Mouse (Mus musculus): ENCODE results near the gene Fkrp. TPM values are rescaled to one million over a fixed set of nuclear protein-coding genes. Genes with fewer than 3 reads are reported as not detected.
A peak's percentile ranks its signal among the peaks of the same experiment; 100 is the strongest.

Fkrp gene
- polyA plus RNA-seq, 1 experiment: 21.9 TPM

DNA sequence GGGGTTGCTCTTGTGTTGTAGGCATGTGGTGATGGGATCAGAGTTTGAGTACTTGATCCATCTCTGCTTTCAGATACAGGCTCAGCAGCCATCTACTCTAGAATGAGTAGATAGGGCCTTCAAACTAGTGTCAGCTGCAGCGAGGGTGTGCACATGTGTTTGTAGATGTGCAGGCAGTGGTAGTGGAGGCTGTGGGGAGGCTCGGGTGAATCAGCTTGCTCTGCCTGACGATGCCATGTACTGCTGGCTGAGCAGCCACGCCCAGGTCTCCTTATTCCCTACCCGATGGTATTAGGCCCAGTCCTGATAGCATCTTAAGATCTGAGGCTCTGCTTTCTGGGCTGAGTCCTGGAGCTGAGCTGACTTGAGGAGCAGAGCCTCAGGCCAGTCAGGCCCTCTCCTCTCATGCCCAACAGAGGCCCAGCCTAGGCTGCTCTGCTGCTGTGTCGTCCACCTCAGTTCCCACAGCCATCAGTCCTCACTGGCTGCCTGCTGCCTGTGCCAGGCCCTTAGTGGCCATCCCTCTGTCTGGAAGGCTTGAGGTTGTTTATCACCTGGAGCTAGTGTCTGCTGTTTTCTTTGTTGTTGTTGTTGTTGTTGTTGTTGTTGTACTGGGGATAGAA lies 22.4 kb upstream of the Fkrp start:
- no peak overlapping the region for H3K27ac ChIP-seq (ENCODE audit: insufficient read depth, low read depth, low read length)
- TF ChIP-seq POLR2A (IDR thresholded peaks at IDR 0.05; ENCODE audit: borderline replicate concordance, low read depth, low read length) (no peak), CTCF (IDR thresholded peaks at IDR 0.05; ENCODE audit: low read depth, low read length) (no peak)
- no peak overlapping the region for H3K4me3 ChIP-seq (ENCODE audit: insufficient read depth, low read length)
- H3K4me1 ChIP-seq (ENCODE audit: control insufficient read depth, insufficient read depth, low read length): peaks cover 19% of the 10 kb centered on the region

DNA sequence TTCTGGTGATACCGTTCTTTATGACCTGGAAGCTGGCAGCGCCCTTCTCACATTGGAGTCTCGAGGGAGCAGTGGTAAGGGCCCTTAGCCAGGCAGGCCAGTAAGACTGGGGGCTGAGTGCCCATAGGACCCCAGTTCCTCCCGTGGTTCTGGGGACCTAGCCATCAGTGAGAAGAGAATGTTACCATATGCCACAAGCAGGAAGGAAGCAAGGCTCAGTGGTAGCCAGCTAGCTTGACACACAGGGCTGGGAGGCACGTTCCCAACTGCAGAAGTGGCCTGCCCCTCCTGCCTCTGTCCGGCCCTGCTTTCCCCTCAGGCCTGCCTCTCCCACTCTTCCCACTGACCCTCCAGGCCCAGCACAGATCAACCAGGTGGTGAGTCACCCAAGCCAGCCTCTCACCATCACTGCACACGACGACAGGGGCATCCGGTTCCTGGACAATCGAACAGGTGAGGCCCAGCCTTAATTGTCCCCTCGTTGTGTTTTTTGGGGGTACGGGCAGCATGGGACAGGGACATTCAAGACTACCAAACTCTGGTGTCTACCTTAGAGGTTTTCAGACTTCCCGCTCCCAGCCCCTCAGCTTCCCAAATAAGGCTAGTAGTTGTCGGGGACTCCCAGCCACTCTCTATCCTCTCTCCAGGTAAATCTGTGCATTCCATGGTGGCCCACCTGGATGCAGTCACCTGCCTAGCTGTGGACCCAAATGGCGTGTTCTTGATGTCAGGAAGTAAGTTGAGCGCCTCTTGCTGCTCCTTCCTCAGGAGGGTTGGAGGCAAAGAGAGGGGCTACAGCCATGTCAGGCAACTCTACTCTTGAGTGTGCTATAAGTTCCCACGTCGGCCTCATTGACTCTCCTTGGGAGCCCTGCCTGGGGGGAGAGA lies 21.6 kb upstream of the Fkrp start:
- Histone ChIP-seq H3K4me1 (ENCODE audit: control insufficient read depth, insufficient read depth, low read length) (peaks cover 17% of the 10 kb centered on the region), H3K27ac (ENCODE audit: insufficient read depth, low read depth, low read length) (no peak overlapping the region), H3K4me3 (ENCODE audit: insufficient read depth, low read length) (no peak overlapping the region)
- no peak for TF ChIP-seq CTCF (IDR thresholded peaks at IDR 0.05; ENCODE audit: low read depth, low read length)
- TF ChIP-seq POLR2A (IDR thresholded peaks at IDR 0.05; ENCODE audit: borderline replicate concordance, low read depth, low read length): no peak

DNA sequence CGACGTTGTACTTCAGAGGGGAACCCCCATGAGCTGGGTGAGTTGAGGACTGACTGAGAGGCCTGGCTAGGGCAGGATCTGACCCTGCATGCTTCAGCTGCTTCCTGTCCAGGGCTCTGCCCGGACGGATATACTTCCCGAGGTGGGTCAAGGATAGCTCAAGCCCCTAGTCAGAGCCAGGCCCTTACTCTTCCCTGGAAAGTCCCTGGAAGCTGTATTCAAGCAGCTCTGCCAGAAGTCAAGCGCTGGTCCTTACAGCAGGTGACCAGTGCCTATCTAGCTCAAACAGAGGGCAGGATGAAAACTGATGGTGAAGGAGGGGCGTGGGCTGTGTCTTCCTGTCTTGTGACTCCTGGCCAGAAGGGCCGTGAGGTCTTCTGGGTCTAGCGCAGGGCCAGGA lies 13.9 kb upstream of the Fkrp start:
- TF ChIP-seq POLR2A (IDR thresholded peaks at IDR 0.05; ENCODE audit: borderline replicate concordance, low read depth, low read length) (no peak), CTCF (IDR thresholded peaks at IDR 0.05; ENCODE audit: low read depth, low read length) (no peak)
- H3K27ac ChIP-seq (ENCODE audit: insufficient read depth, low read depth, low read length): no peak overlapping the region
- H3K4me3 ChIP-seq (ENCODE audit: insufficient read depth, low read length): no peak overlapping the region
- H3K4me1 ChIP-seq (ENCODE audit: control insufficient read depth, insufficient read depth, low read length): peaks cover 19% of the 10 kb centered on the region

- Histone ChIP-seq H3K27ac (ENCODE audit: insufficient read depth, low read depth, low read length) (peak overlapping the region; percentile 14; the same call in 1 of the 2 replicates), H3K4me3 (ENCODE audit: insufficient read depth, low read length) (no peak overlapping the region), H3K4me1 (ENCODE audit: control insufficient read depth, insufficient read depth, low read length) (peaks cover 29% of the 10 kb centered on the region)
- TF ChIP-seq POLR2A (IDR thresholded peaks at IDR 0.05; ENCODE audit: borderline replicate concordance, low read depth, low read length) (no peak), CTCF (IDR thresholded peaks at IDR 0.05; ENCODE audit: low read depth, low read length) (no peak)
Observed at GRCm38 (mm10) chr7:16827274-16827673, 10.7 kb upstream of the Fkrp start.

- no peak overlapping the region for H3K27ac ChIP-seq (ENCODE audit: insufficient read depth, low read depth, low read length)
- TF ChIP-seq CTCF (IDR thresholded peaks at IDR 0.05; ENCODE audit: low read depth, low read length): no peak
- no peak for TF ChIP-seq POLR2A (IDR thresholded peaks at IDR 0.05; ENCODE audit: borderline replicate concordance, low read depth, low read length)
- no peak overlapping the region for H3K4me3 ChIP-seq (ENCODE audit: insufficient read depth, low read length)
- H3K4me1 ChIP-seq (ENCODE audit: control insufficient read depth, insufficient read depth, low read length): peaks cover 36% of the 10 kb centered on the region
Observed at GRCm38 (mm10) chr7:16826571-16826970, 10.0 kb upstream of the Fkrp start.

DNA sequence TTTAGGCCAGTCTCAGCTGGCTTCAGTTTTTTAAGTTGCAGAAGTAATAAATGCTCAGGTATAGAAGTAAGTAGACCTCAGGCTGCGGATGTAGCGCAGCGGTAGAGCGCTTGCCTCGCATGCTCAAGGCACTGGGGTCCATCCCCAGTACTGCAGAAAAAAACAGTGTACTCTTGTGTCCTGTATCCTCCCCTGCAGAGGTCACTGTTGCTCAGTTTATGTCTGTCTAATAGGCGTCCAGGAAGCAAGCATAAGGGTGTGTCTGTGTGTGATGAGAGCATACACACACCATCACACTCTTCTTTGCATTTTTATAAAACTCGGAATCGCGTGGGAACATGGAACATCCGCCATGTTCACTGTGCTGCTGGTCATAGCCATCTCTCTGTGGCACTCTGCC lies 9.3 kb upstream of the Fkrp start:
- Histone ChIP-seq H3K27ac (ENCODE audit: insufficient read depth, low read depth, low read length) (no peak overlapping the region), H3K4me3 (ENCODE audit: insufficient read depth, low read length) (no peak overlapping the region), H3K4me1 (ENCODE audit: control insufficient read depth, insufficient read depth, low read length) (peaks cover 44% of the 10 kb centered on the region)
- TF ChIP-seq CTCF (IDR thresholded peaks at IDR 0.05; ENCODE audit: low read depth, low read length): peak; percentile 24; the same call in 1 of the 2 replicates
- TF ChIP-seq POLR2A (IDR thresholded peaks at IDR 0.05; ENCODE audit: borderline replicate concordance, low read depth, low read length): no peak

GRCm38 (mm10) chr7:16823734-16824133 lies 7.2 kb upstream of the Fkrp start:
- Histone ChIP-seq H3K4me3 (ENCODE audit: insufficient read depth, low read length) (no peak overlapping the region), H3K4me1 (ENCODE audit: control insufficient read depth, insufficient read depth, low read length) (peaks cover 60% of the 10 kb centered on the region), H3K27ac (ENCODE audit: insufficient read depth, low read depth, low read length) (no peak overlapping the region)
- TF ChIP-seq CTCF (IDR thresholded peaks at IDR 0.05; ENCODE audit: low read depth, low read length) (no peak), POLR2A (IDR thresholded peaks at IDR 0.05; ENCODE audit: borderline replicate concordance, low read depth, low read length) (no peak)

DNA sequence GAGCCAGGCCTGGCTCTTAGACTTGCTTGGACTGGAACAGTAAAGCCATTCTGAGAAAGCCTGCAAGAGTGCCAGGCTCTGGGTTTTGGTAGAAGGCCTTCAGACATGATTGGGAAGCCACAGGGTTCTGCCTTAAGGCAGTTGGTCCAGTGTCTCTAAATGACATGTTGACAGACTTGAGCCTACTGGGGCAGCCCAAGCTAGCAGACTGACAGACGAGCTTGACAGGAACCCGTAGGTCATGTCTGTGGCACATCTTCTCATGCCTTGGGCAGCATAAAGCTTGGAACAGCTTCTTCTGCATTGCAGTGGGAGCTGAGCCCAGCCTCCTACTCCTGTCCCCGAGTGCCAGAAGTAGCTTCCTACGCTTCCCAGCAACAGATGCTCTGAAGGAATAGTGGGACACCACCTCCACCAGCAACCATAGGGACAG lies 5.2 kb upstream of the Fkrp start:
- H3K4me1 ChIP-seq (ENCODE audit: control insufficient read depth, insufficient read depth, low read length): peaks cover 60% of the 10 kb centered on the region

DNA sequence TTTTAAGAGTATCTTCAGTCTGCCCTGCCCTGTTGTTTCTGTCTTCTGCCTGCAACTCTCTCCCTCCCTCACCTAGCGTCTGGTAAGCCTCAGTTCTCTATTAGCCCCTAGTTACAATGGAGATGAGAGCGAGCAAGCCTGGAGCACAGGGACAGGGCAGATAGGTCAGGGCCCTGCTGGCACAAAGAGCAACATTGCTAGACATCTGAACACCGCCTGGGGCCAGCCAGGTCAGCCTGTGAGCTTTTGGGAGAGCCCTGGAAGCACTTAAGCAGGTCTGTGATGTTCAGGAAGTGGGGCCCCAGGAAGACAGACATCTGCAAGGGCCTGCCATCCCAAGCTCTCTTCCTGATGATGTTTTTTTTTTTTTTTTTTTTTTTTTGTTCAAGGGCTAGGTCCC lies 4.6 kb upstream of the Fkrp start:
- no peak for TF ChIP-seq CTCF (IDR thresholded peaks at IDR 0.05; ENCODE audit: low read depth, low read length)
- TF ChIP-seq POLR2A (IDR thresholded peaks at IDR 0.05; ENCODE audit: borderline replicate concordance, low read depth, low read length): no peak
- peaks cover 56% of the 10 kb centered on the region for H3K4me1 ChIP-seq (ENCODE audit: control insufficient read depth, insufficient read depth, low read length)

More for the DNA sequence above, 5.2 kb upstream of the Fkrp start:
- Histone ChIP-seq H3K27ac (ENCODE audit: insufficient read depth, low read depth, low read length) (no peak overlapping the region), H3K4me3 (ENCODE audit: insufficient read depth, low read length) (no peak overlapping the region)
- TF ChIP-seq CTCF (IDR thresholded peaks at IDR 0.05; ENCODE audit: low read depth, low read length) (no peak), POLR2A (IDR thresholded peaks at IDR 0.05; ENCODE audit: borderline replicate concordance, low read depth, low read length) (no peak)

DNA sequence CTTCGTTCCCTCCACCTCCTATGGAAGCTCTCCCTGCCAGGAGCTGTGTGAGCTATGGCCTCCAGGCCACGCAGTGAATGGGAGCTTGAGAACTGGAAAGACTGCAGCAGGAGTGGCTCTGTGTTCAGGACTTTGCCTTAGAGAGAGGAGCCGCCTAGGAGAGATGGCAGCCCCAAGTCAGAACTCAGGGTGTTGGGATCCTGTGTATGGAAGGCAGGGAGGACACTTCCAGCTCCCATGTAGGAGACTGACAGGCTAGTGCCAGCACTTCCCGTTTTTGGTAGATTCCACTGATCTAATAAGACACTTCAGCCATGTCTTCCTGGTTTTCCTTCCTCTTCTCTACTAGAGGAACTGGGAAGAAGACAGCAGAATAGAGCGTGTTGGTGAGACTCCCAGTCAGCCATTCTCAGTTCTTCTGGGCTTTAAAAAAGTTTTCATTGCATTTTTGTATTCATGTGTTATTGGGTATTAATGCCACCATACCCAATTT lies 3.8 kb upstream of the Fkrp start:
- no peak overlapping the region for H3K4me3 ChIP-seq (ENCODE audit: insufficient read depth, low read length)
- peak overlapping the region; percentile 44 for H3K27ac ChIP-seq (ENCODE audit: insufficient read depth, low read depth, low read length)
- TF ChIP-seq CTCF (IDR thresholded peaks at IDR 0.05; ENCODE audit: low read depth, low read length) (no peak), POLR2A (IDR thresholded peaks at IDR 0.05; ENCODE audit: borderline replicate concordance, low read depth, low read length) (no peak)
- peaks cover 57% of the 10 kb centered on the region for H3K4me1 ChIP-seq (ENCODE audit: control insufficient read depth, insufficient read depth, low read length)

More for the DNA sequence above, 4.6 kb upstream of the Fkrp start:
- Histone ChIP-seq H3K27ac (ENCODE audit: insufficient read depth, low read depth, low read length) (peak overlapping the region; percentile 38), H3K4me3 (ENCODE audit: insufficient read depth, low read length) (0 out of 2 replicates have a peak overlapping the region, but pooled peaks have one; percentile 3)

Data from bone marrow macrophage, adult 2 months (primary cell).